Mouse (Mus musculus) liver, adult 2 months (tissue): ENCODE results near the gene Syt13.

Experiments
- CTCF ChIP-seq: fragments of 200-500 bp; IDR thresholded peaks from 2 replicates; pipeline ENCODE4 v1.5.1; 2011; ENCODE audit warnings: low read depth, low read length, control low read depth
- POLR2A ChIP-seq: fragments of 200-500 bp; IDR thresholded peaks from 2 replicates; pipeline ENCODE4 v1.6.1; 2011; ENCODE audit warnings: low read length, control low read depth; ENCODE audit not compliant: insufficient read depth; ENCODE audit errors: extremely low read depth

GRCm38 (mm10) chr2:92940963-92941362 lies 26.1 kb downstream of the Syt13 start:
- TF ChIP-seq CTCF (no peak), POLR2A (no peak)
